Mouse (Mus musculus): Measurements from ENCODE around the gene Ing4. TPM values are rescaled to one million over a fixed set of nuclear protein-coding genes. Genes with fewer than 3 reads are reported as not detected.
"Not testable (repeated sequence)": the region's sequence is repeated elsewhere in the genome, so short reads cannot be mapped to it uniquely, and the experiment has no call there.

The Ing4 gene
- total RNA-seq, 2 experiments from 2014 or later, result 60.1 to 63.2 TPM

DNA sequence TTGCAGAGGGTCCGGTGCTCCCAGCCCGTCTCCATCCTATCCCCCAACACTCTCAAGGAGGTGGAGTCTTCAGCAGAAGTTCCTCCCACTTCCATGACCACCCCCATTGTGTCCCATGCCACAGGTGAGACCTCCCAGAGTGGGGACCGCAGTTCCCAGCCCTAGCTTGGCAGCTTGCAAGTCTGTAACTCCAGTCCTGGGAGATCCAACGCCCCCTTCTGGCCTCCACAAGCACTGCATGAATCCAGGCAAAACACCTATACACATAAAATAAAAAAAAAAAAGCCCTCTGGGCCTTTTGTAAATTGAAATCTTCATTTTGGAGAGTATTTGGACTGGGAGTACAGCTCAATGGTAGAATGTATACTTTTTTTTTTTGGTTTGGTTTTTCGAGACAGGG, 11.7 kb downstream of the Ing4 start:
- Histone ChIP-seq H3K4me3 (no peak overlapping the region), H3K27ac (no peak overlapping the region)
- DNase-seq (ENCODE audit: low spot score in 2 of 2), result no peak
- TF ChIP-seq CTCF (conservative IDR thresholded peaks at IDR 0.05), result peak; percentile 71

- Histone ChIP-seq H3K27ac (no peak overlapping the region), H3K4me3 (no peak overlapping the region)
- no peak for TF ChIP-seq CTCF (conservative IDR thresholded peaks at IDR 0.05)
- DNase-seq (ENCODE audit: low spot score in 2 of 2), result no peak
These were observed 21.9 kb downstream of the Ing4 start for GRCm38 (mm10) chr6:125061493-125061892.

- no peak overlapping the region for H3K4me3 ChIP-seq
- TF ChIP-seq CTCF (conservative IDR thresholded peaks at IDR 0.05), result no peak
- H3K27ac ChIP-seq, result no peak overlapping the region
- no peak for DNase-seq (ENCODE audit: low spot score in 2 of 2)
These were observed 23.0 kb downstream of the Ing4 start for GRCm38 (mm10) chr6:125062511-125062910.

DNA sequence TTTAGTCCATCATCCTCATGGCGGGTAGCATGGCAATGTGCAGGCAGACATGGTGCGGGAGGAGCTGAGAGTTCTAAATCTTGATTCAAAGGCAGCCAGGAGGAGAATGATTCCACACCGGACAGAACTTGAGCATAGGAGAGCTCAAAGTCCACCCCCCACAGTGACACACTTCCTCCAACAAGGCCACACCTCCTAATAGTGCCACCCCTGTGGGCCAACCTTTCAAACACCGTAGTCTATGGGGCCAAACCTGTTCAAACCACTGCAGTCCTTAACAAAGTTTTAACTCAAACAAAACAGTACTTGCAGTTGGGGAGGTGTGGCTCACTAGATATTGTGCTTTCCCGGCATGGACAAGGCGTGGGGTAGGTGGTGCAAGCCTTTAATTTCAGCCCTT, 24.3 kb downstream of the Ing4 start:
- no peak for DNase-seq (ENCODE audit: low spot score in 2 of 2)
- no peak overlapping the region for H3K27ac ChIP-seq
- no peak overlapping the region for H3K4me3 ChIP-seq
- TF ChIP-seq CTCF (conservative IDR thresholded peaks at IDR 0.05), result no peak

GRCm38 (mm10) chr6:125065223-125065622, 25.7 kb downstream of the Ing4 start:
- not testable (repeated sequence) for DNase-seq (ENCODE audit: low spot score in 2 of 2); H3K27ac ChIP-seq; H3K4me3 ChIP-seq

DNA sequence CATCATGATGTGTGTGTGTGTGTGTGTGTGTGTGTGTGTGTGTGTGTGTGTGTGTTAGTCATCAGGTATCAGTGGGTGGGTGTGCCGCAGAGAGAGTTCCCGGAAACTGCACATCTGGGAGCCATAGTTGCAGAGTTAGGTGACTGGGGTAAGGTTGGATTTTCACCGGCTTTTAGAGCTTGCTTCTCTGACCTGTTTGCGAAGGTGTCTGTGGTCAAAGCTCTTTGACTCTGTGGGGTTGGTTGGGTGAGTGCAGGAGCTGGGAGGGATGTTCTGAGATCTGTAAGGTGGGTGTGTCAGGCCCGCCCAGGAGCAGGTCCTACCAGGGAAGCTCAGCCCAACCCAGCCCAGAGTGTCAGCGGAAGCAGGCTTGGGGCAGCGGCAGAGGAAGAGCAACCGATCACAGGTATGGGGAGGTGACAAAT, 28.0 kb downstream of the Ing4 start, which contains the start of gene Lpar5:
Lpar5 (plus strand) TSS at position 350 of the 425 bp plus-strand sequence.
- no peak for DNase-seq (ENCODE audit: low spot score in 2 of 2)
- Histone ChIP-seq H3K4me3 (no peak within 1 kb of the TSS), H3K27ac (no peak within 1 kb of the TSS)
- no peak for TF ChIP-seq CTCF (conservative IDR thresholded peaks at IDR 0.05)

- Histone ChIP-seq H3K4me3 (no peak overlapping the region), H3K27ac (peak overlapping the region; percentile 75)
- DNase-seq (ENCODE audit: low spot score in 2 of 2), result no peak
- no peak for TF ChIP-seq CTCF (conservative IDR thresholded peaks at IDR 0.05)
These were observed 31.8 kb downstream of the Ing4 start for GRCm38 (mm10) chr6:125071170-125071895.

- DNase-seq (ENCODE audit: low spot score in 2 of 2), result peak; percentile 70 to 79
- H3K4me3 ChIP-seq, result no peak overlapping the region
- no peak for TF ChIP-seq CTCF (conservative IDR thresholded peaks at IDR 0.05)
- peak overlapping the region; percentile 75 for H3K27ac ChIP-seq
These were observed 32.3 kb downstream of the Ing4 start for GRCm38 (mm10) chr6:125071896-125072279.

DNA sequence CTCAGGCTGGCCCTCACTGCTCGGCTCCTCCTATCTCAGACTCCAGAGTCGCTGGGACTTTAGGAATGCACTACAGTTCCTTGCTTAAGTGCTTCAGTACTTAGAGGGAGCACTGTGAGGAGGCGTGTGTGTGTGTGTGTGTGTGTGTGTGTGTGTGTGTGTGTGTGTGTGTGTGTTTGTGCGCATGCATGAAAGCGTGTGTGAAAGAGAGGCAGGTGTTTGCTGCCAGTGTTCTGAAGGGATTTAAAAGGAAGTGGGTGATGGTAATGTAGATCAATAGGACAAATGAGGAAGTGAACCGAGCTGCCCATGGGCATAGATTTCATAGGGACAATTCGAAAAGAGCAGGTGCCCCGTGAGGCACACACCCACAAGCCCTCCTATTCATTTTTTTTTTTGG, 34.3 kb downstream of the Ing4 start:
- Histone ChIP-seq H3K4me3 (no peak overlapping the region), H3K27ac (no peak overlapping the region)
- no peak for DNase-seq (ENCODE audit: low spot score in 2 of 2)
- no peak for TF ChIP-seq CTCF (conservative IDR thresholded peaks at IDR 0.05)

- TF ChIP-seq CTCF (conservative IDR thresholded peaks at IDR 0.05), result no peak
- Histone ChIP-seq H3K4me3 (peak overlapping the region; percentile 47), H3K27ac (peak overlapping the region; percentile 74)
- DNase-seq (ENCODE audit: low spot score in 2 of 2), result no peak
These were observed 41.8 kb downstream of the Ing4 start for GRCm38 (mm10) chr6:125081394-125081793.

DNA sequence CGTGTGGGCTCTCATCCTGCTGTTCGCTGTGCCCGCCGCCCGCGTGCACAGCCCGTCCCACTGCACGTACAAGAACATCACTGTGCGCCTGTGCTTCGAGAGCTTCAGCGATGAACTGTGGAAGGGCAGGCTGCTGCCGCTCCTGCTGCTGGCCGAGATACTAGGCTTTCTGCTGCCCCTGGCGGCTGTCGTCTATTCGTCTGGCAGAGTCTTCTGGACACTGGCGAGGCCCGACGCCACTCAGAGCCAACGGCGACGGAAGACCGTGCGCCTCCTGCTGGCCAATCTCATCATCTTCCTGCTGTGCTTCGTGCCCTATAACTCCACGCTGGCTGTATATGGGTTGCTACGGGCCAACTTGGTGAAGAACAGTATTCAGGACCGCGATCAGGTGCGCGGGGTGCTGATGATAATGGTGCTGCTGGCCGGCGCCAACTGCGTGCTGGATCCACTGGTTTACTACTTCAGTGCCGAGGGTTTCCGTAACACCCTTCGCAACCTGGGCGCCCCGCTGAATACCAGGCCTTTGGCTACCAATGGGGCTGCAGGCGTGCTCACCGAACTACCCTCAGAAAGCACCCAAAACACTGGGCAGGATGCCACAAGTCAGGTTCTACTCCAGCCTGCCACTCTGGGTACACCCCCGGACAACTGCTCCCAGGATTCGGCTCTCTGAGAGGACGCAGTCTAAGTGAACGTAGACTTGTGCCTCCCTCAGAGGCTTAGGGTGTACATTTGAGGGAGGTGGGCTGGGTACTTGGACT, 42.4 kb downstream of the Ing4 start:
- peak overlapping the region; percentile 47 for H3K4me3 ChIP-seq
- H3K27ac ChIP-seq, result peak overlapping the region; percentile 74
- peak; percentile 90 for TF ChIP-seq CTCF (conservative IDR thresholded peaks at IDR 0.05)
- DNase-seq (ENCODE audit: low spot score in 2 of 2), result peak; percentile 78 to 85

DNA sequence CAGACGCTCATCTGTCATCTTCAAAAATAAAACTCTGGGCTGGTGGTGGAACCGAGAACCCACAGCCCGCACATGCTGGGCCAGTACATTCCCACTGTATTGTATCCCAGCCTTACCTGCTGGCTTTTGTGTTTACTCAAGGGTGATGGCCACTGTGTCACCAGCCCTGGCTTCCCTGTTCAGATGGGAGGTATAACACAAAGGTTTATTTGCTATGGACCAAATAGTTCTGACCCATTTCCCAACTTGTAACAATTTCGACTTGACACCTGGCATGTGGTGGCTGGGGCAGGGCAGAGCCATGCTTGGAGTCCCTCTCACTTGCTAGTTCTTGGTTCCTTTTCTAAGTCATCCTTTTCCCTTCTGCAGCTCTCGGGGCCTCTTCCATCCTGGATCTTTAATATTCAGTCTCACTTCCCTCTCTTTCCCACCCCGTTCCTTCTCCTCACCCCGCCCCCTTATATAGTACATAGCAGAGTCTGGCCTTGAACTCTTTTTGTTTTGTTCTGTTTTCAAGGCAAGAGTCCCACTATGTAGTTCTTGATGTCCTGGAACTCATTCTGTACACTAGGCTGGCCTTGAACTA, 43.3 kb downstream of the Ing4 start:
- no peak for TF ChIP-seq CTCF (conservative IDR thresholded peaks at IDR 0.05)
- Histone ChIP-seq H3K4me3 (no peak overlapping the region), H3K27ac (peak overlapping the region; percentile 74; the same call in 1 of the 2 replicates)
- no peak for DNase-seq (ENCODE audit: low spot score in 2 of 2)

DNA sequence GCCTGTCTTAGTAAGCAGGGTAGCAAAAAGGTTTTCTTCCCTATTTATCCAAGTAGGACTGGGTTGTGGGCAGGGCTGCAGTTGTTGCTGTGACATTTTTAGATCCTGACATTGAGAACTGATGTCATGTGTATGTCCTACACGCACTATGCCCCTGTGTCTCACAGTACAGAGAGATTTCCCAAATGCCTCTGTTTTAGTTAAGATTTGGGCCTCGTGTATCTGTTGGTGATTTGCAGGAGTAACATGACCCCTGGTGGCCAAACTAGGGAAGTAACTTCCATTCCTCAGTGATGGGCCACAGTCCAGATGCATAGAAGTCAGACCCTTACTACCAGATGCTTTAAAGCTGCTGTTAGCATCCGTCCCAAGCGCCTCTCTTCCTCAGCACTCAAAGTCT, 44.9 kb downstream of the Ing4 start:
- TF ChIP-seq CTCF (conservative IDR thresholded peaks at IDR 0.05), result peak; percentile 92
- Histone ChIP-seq H3K27ac (peak overlapping the region; percentile 36; the same call in 1 of the 2 replicates), H3K4me3 (no peak overlapping the region)
- peak; percentile 66 to 68 for DNase-seq (ENCODE audit: low spot score in 2 of 2)

Data from layer of hippocampus, adult 2 months (tissue).